Mouse (Mus musculus): ENCODE results near the gene Fbxo28. TPM values are rescaled to one million over a fixed set of nuclear protein-coding genes. Genes with fewer than 3 reads are reported as not detected.

Fbxo28 gene
- polyA plus RNA-seq, 1 experiment from 2014 or later, result 17.6 TPM

DNA sequence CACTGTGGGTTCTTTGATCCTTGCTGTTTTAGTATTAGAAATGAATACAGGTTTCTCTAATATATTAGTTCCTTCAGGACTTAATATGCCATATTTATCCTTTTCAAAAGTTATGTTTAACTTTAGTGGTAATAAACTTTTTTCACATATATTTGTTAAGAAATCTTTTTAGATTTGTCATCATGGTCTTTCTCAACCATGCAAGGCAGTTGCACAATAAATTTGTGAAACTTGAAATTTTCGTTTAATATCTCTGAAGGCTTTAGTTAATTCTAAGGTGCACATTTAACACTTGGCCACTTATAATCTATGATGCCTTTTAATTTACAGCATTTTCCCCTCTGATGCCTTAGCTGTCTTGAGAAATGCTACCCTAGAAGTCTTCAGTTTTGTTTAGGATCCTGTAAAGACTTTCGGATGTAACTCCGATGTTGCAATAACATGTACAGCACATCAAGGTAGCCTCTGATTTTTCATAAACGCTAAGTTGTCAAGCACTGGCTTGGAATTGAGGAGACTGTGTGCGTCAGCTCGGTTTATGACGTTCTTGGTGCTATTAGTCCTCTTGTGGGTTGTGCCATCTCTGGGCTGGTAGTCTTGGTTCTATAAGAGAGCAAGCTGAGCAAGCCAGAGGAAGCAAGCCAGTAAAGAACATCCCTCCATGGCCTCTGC, 7.5 kb downstream of the Fbxo28 start:
- H3K27me3 ChIP-seq (ENCODE audit: poor library complexity, severe bottlenecking), result no peaks in the 10 kb centered on the region
- WGBS, result 95% methylated on average over 7 of the region's 7 CpGs
- H3K4me1 ChIP-seq, result peaks cover 9% of the 10 kb centered on the region
- H3K9me3 ChIP-seq, result no peaks in the 10 kb centered on the region
- no peak overlapping the region for H3K27ac ChIP-seq
- H3K36me3 ChIP-seq (replicated peaks), result peaks cover 22% of the 10 kb centered on the region
- no peak for DNase-seq (ENCODE audit: extremely low spot score, low spot score)
- no peak overlapping the region for H3K4me3 ChIP-seq

GRCm38 (mm10) chr1:182332090-182333034, 9.1 kb downstream of the Fbxo28 start:
- H3K9me3 ChIP-seq, result no peaks in the 10 kb centered on the region
- H3K27ac ChIP-seq, result no peak overlapping the region
- no peaks in the 10 kb centered on the region for H3K27me3 ChIP-seq (ENCODE audit: poor library complexity, severe bottlenecking)
- whole genome bisulfite sequencing, result 94% methylated on average over 5 of the region's 5 CpGs
- peaks cover 7% of the 10 kb centered on the region for H3K4me1 ChIP-seq
- DNase-seq (ENCODE audit: extremely low spot score, low spot score), result no peak
- peaks cover 33% of the 10 kb centered on the region for H3K36me3 ChIP-seq (replicated peaks)
- H3K4me3 ChIP-seq, result no peak overlapping the region

GRCm38 (mm10) chr1:182325919-182326318, 15.5 kb downstream of the Fbxo28 start:
- DNase-seq (ENCODE audit: extremely low spot score, low spot score), result no peak
- WGBS, result 95% methylated on average over 1 of the region's 1 CpGs
- Histone ChIP-seq H3K4me3 (no peak overlapping the region), H3K27ac (no peak overlapping the region), H3K9me3 (peaks cover 2% of the 10 kb centered on the region; the same call in 1 of the 2 replicates), H3K36me3 (replicated peaks) (peaks cover 91% of the 10 kb centered on the region), H3K4me1 (no peaks in the 10 kb centered on the region), H3K27me3 (ENCODE audit: poor library complexity, severe bottlenecking) (no peaks in the 10 kb centered on the region)

GRCm38 (mm10) chr1:182324552-182324951, 16.9 kb downstream of the Fbxo28 start:
- Histone ChIP-seq H3K9me3 (peaks cover 2% of the 10 kb centered on the region; the same call in 1 of the 2 replicates), H3K4me1 (no peaks in the 10 kb centered on the region), H3K4me3 (no peak overlapping the region), H3K27me3 (ENCODE audit: poor library complexity, severe bottlenecking) (no peaks in the 10 kb centered on the region), H3K27ac (no peak overlapping the region), H3K36me3 (replicated peaks) (peaks cover 100% of the 10 kb centered on the region)
- no peak for DNase-seq (ENCODE audit: extremely low spot score, low spot score)
- WGBS, result 94% methylated on average over 7 of the region's 7 CpGs

- H3K4me3 ChIP-seq, result no peak overlapping the region
- no peak for DNase-seq (ENCODE audit: extremely low spot score, low spot score)
- no peaks in the 10 kb centered on the region for H3K27me3 ChIP-seq (ENCODE audit: poor library complexity, severe bottlenecking)
- peaks cover 2% of the 10 kb centered on the region; the same call in 1 of the 2 replicates for H3K9me3 ChIP-seq
- H3K4me1 ChIP-seq, result no peaks in the 10 kb centered on the region
- 92% methylated on average over 3 of the region's 3 CpGs for WGBS
- H3K27ac ChIP-seq, result no peak overlapping the region
- peaks cover 100% of the 10 kb centered on the region for H3K36me3 ChIP-seq (replicated peaks)
Observed at GRCm38 (mm10) chr1:182323139-182323538, 18.3 kb downstream of the Fbxo28 start.

GRCm38 (mm10) chr1:182314201-182314600, 27.2 kb downstream of the Fbxo28 start:
- H3K27ac ChIP-seq, result no peak overlapping the region
- peaks cover 88% of the 10 kb centered on the region for H3K36me3 ChIP-seq (replicated peaks)
- 95% methylated on average over 5 of the region's 5 CpGs for WGBS
- H3K9me3 ChIP-seq, result peaks cover 11% of the 10 kb centered on the region
- no peaks in the 10 kb centered on the region for H3K27me3 ChIP-seq (ENCODE audit: poor library complexity, severe bottlenecking)
- H3K4me3 ChIP-seq, result no peak overlapping the region
- no peak for DNase-seq (ENCODE audit: extremely low spot score, low spot score)
- no peaks in the 10 kb centered on the region for H3K4me1 ChIP-seq

GRCm38 (mm10) chr1:182313181-182313580, 28.2 kb downstream of the Fbxo28 start:
- H3K4me1 ChIP-seq, result no peaks in the 10 kb centered on the region
- H3K27me3 ChIP-seq (ENCODE audit: poor library complexity, severe bottlenecking), result no peaks in the 10 kb centered on the region
- H3K9me3 ChIP-seq, result peaks cover 11% of the 10 kb centered on the region
- no peak for DNase-seq (ENCODE audit: extremely low spot score, low spot score)
- no peak overlapping the region for H3K4me3 ChIP-seq
- H3K27ac ChIP-seq, result no peak overlapping the region
- peaks cover 78% of the 10 kb centered on the region for H3K36me3 ChIP-seq (replicated peaks)
- 92% methylated on average over 8 of the region's 8 CpGs for WGBS

GRCm38 (mm10) chr1:182311376-182311775, 30.1 kb downstream of the Fbxo28 start:
- no peak overlapping the region for H3K27ac ChIP-seq
- DNase-seq (ENCODE audit: extremely low spot score, low spot score), result no peak
- H3K4me3 ChIP-seq, result no peak overlapping the region
- no peaks in the 10 kb centered on the region for H3K4me1 ChIP-seq
- H3K9me3 ChIP-seq, result peaks cover 11% of the 10 kb centered on the region
- 94% methylated on average over 5 of the region's 5 CpGs for WGBS
- H3K36me3 ChIP-seq (replicated peaks), result peaks cover 60% of the 10 kb centered on the region
- no peaks in the 10 kb centered on the region for H3K27me3 ChIP-seq (ENCODE audit: poor library complexity, severe bottlenecking)

DNA sequence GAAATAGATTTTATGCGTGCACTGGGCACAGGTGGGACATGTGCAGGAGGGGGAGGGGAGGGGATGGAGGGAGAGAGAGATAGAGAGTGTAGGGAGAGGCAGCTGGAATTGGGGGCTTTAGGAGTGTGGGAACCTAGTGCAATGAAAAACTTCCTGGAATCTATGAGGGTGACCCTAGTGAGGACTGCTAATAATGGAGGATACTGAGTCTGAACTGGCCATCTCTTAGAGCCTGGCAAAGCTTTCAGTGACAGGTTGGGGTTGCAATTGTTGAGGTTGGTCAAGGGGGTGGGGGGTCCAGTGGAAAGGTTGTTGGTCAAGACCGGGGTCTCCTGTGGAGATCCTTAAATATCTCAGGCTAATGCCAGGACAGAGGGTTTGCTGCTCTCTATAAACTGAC, 31.1 kb downstream of the Fbxo28 start:
- Histone ChIP-seq H3K27ac (no peak overlapping the region), H3K36me3 (replicated peaks) (peaks cover 49% of the 10 kb centered on the region), H3K27me3 (ENCODE audit: poor library complexity, severe bottlenecking) (no peaks in the 10 kb centered on the region), H3K4me3 (no peak overlapping the region), H3K4me1 (no peaks in the 10 kb centered on the region), H3K9me3 (peaks cover 11% of the 10 kb centered on the region)
- 87% methylated on average over 2 of the region's 2 CpGs for WGBS
- no peak for DNase-seq (ENCODE audit: extremely low spot score, low spot score)

DNA sequence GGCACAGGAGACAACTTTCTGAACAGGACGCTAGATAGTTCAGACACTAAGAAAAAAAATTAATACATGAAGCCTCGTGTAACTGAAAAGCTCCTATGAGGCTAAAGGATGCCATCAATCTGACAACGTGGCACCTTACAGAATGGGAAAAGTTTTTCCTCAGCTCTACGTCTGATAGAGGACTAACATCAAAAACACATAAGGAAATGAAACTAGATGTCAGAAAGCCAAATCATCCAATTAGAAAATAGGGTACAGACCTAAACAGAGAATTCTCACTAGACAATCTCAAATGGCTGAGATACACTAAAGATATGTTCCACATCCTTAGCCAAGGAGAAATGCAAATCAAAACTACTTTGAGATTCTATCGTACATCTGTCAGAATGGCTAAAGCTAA, 32.0 kb downstream of the Fbxo28 start:
- H3K27ac ChIP-seq, result no peak overlapping the region
- H3K4me1 ChIP-seq, result no peaks in the 10 kb centered on the region
- 84% methylated on average over 5 of the region's 5 CpGs for WGBS
- H3K4me3 ChIP-seq, result no peak overlapping the region
- DNase-seq (ENCODE audit: extremely low spot score, low spot score), result no peak
- no peaks in the 10 kb centered on the region for H3K27me3 ChIP-seq (ENCODE audit: poor library complexity, severe bottlenecking)
- H3K36me3 ChIP-seq (replicated peaks), result peaks cover 40% of the 10 kb centered on the region
- peaks cover 10% of the 10 kb centered on the region for H3K9me3 ChIP-seq

GRCm38 (mm10) chr1:182302916-182303315, 38.5 kb downstream of the Fbxo28 start:
- H3K27me3 ChIP-seq (ENCODE audit: poor library complexity, severe bottlenecking), result no peaks in the 10 kb centered on the region
- 95% methylated on average over 5 of the region's 5 CpGs for WGBS
- H3K4me1 ChIP-seq, result no peaks in the 10 kb centered on the region
- no peaks in the 10 kb centered on the region; the same call in 1 of the 2 replicates for H3K9me3 ChIP-seq
- no peak overlapping the region for H3K4me3 ChIP-seq
- H3K27ac ChIP-seq, result no peak overlapping the region
- H3K36me3 ChIP-seq (replicated peaks), result no peaks in the 10 kb centered on the region
- no peak for DNase-seq (ENCODE audit: extremely low spot score, low spot score)

- Histone ChIP-seq H3K4me1 (peaks cover 1% of the 10 kb centered on the region; the same call in 1 of the 2 replicates), H3K27ac (no peak overlapping the region), H3K27me3 (ENCODE audit: poor library complexity, severe bottlenecking) (no peaks in the 10 kb centered on the region), H3K9me3 (no peaks in the 10 kb centered on the region; the same call in 1 of the 2 replicates), H3K36me3 (replicated peaks) (no peaks in the 10 kb centered on the region), H3K4me3 (no peak overlapping the region)
- DNase-seq (ENCODE audit: extremely low spot score, low spot score), result no peak
- WGBS, result 90% methylated on average over 6 of the region's 6 CpGs
Observed at GRCm38 (mm10) chr1:182302176-182302870, 39.1 kb downstream of the Fbxo28 start.
